Mouse (Mus musculus) heart, postnatal 0 days (tissue): ENCODE measurements around the gene Sdk2.

ENCODE experiments used
- CTCF ChIP-seq: IDR thresholded peaks from 2 replicates; pipeline ENCODE4 v1.5.1; 2016; ENCODE audit warnings: antibody characterized with exemption, control low read depth, low read depth
- EP300 ChIP-seq: IDR thresholded peaks from 2 replicates; pipeline ENCODE4 v1.6.1; 2016; ENCODE audit warnings: antibody characterized with exemption, low read depth

DNA sequence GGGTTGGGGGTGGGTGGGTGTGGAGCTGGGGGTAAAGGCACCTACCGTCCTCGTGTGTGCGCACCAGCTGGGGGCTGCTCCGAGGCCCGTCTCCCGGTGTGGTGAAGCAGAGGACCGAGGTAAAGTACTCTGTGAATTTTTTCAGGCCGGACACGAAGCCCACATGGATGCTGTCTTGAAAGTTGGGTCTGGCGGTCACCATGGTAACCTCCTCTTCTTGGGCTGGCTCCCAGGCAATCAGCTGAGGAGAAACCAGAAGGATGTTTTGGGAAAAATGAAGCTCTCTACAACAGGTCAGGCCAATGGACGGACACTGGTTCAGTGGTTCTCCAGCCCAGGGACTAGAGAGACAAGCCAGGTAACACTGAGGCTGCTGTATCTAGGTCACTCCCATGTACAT is 224.0 kb downstream of the Sdk2 start:
- TF ChIP-seq CTCF (no peak), EP300 (no peak)
